Mouse (Mus musculus) megakaryocyte, adult 5-6 weeks (primary cell): ENCODE measurements around the gene Cxcr5. TPM values are rescaled to one million over a fixed set of nuclear protein-coding genes. Genes with fewer than 3 reads are reported as not detected.
"Not testable (repeated sequence)": the region's sequence is repeated elsewhere in the genome, so short reads cannot be mapped to it uniquely, and the experiment has no call there.

Experiments
- ATAC-seq: 2 replicates; pipeline ENCODE4 v1.8.0; 2016; ENCODE audit warnings: mild to moderate bottlenecking, inconsistent platforms; ENCODE audit not compliant: poor library complexity, severe bottlenecking
- total RNA-seq, 2 experiments: library from RNA; stranded (forward) in 1 of 2; stranded (reverse) in 1 of 2; fragments of 153-499, 151-499 nt in 1 of 2; fragments of 221-1000, 200-1000 nt in 1 of 2; gene quantifications; 2 replicates each; pipeline versions ENCODE4 v1.2.3 to v1.2.4; 2015 to 2017

The Cxcr5 gene
- total RNA-seq, 2 experiments from 2014 or later = not detected

DNA sequence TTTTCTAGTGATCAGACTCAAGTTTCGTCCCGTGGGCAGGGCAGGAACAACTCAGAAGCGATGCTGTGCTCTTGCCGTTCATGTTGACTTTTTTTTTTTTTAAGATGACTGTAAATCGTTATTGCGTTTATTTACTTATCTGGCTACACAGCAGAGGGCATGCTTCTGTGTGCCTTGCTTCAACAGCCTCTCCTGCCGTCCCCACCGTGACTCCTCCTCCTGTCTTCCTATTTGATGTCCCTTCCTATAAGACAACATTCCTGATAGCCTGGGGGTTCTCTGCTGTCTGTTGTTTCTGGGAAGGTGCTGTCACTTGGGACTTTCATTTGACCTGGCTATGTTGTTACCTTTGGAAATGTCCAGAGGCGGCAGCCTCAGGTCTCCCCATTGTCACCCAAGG, 26.9 kb upstream of the Cxcr5 start:
- no peak for ATAC-seq

GRCm38 (mm10) chr9:44587262-44588160, 25.8 kb upstream of the Cxcr5 start:
- ATAC-seq = no peak

- ATAC-seq = no peak
Measured at GRCm38 (mm10) chr9:44586640-44587261, 25.1 kb upstream of the Cxcr5 start.

- peak; percentile 90 for ATAC-seq
Measured at GRCm38 (mm10) chr9:44582390-44582789, 20.7 kb upstream of the Cxcr5 start.

GRCm38 (mm10) chr9:44581423-44581822, 19.7 kb upstream of the Cxcr5 start:
- peak; percentile 38; the same call in 1 of the 2 replicates for ATAC-seq

GRCm38 (mm10) chr9:44580085-44580484, 18.4 kb upstream of the Cxcr5 start:
- ATAC-seq = no peak

DNA sequence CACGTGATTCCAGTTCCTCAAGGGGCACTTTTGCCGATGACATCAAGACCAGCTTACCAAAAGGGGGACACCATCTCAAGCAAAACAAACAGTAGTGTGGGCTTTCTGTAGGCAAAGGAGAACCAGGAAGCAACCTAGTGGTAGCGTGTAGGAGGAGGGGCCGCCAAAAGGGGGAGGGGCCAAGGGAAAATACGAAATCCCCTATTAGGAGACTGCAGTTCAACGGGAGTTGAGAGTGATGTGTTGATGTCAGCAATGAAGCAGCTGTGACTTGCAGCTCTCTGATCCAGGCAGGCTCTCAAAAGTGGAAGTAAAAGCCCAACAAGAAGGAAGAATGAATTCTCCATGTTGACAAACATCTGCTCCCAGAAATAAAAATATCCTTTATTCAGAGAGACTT, 17.7 kb upstream of the Cxcr5 start:
- ATAC-seq = peak; percentile 76

DNA sequence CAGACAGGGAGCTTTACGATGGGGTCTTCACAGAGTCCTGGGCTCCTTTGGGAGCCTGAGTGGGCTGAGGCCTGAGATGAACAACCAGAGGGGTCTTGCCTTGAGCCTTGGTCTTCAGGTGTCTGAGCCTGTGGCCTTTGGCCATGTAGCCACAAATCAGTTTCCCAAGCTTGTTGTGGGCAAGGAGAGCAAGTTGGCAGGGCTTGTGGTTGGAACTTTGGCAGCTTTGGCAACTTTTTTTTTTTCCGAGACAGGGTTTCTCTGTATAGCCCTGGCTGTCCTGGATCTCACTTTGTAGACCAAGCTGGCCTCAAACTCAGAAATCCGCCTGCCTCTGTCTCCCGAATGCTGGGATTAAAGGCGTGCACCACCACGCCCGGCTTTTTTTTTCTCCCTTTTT, 14.4 kb upstream of the Cxcr5 start:
- ATAC-seq = not testable (repeated sequence)

DNA sequence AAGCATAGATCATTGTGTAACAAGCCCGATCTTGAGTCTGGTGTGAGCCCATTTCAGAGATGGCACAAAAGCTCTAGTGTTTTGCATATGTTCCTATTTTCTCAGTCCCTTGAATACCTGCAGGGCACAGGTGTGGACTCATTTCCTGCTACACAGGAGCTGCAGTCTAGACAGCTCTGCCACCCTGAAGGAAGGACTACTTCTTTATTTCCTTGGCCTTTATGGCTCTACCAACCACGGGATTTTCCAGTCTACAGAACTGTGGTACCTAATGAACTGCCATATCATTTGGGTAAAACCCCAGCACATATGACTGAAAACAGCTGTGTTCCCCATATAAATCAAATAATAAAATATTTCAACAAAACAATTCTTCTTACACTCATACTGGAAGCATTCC, 13.4 kb upstream of the Cxcr5 start:
- no peak for ATAC-seq

DNA sequence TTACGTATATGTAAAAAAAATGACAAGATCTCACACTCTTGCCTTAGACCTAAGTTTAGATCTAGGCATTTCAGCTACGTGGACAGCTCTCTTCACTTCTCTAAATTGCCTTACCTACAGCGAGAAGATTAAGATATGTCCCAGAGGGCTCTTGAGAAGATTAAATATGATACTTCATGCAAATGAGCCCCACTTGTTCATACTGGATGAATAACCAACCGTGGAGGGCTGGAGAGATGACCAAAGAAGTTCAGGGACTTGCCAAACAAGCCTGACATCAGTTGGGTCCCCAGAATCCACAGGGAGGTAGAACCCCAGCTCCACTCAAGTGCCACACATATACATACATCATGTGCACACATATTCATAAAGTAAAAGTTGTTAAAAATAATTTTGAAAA, 11.6 kb upstream of the Cxcr5 start:
- no peak for ATAC-seq

- no peak for ATAC-seq
Measured at GRCm38 (mm10) chr9:44570939-44571382, 9.3 kb upstream of the Cxcr5 start.

DNA sequence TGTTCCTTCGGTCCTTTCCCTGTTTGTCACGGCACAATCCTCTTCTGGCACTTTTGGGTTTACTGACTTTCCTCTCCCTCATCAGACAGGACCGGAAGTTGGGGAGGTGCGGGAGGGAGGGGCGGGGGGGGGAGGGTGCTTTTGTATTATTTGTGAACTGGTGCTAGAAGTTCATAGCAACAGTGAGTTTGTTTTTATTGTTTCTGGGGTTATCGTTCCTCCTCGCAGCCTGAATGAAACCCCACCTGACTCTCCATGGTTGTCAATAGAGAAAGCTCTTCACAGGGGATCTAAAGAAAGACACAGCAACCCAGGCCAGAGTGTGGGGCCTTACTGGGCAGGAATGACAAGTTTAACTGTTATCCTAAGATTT, 6.4 kb upstream of the Cxcr5 start:
- peak; percentile 31; the same call in 1 of the 2 replicates for ATAC-seq

DNA sequence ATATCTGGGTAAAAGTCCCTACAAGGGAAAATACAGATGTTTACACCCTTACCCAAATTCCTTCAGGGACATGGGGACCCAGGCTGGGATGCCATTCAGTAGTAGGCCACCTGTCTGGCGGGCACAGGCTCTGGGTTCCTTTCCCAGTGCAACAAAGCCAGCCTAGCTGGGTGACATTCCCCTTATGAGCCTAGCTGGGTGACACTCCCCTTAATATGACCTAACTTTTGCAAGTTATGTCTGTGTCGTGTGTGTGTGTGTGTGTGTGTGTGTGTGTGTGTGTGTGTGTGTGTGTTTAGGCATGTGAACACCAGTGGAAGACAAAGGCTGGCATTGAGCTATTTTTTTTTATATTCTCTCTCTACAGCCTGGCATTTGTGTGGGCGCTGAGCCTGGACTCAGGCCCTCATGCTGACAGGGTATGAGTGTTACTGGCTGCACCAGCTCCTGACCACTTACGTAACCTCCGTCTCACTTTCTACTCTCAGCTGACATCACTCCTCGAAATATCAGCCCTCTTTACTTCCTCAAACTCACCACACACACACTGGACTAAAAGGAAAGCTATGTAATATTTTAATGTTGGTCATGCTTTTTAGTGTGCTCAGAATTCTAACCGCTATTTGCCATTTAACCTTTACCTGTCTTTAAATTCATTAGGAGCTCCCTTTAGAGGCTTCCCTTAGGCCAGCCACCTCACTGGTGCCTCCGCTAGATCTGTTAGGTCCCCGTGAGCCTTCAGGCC, 5.8 kb upstream of the Cxcr5 start:
- peak; percentile 94 for ATAC-seq

DNA sequence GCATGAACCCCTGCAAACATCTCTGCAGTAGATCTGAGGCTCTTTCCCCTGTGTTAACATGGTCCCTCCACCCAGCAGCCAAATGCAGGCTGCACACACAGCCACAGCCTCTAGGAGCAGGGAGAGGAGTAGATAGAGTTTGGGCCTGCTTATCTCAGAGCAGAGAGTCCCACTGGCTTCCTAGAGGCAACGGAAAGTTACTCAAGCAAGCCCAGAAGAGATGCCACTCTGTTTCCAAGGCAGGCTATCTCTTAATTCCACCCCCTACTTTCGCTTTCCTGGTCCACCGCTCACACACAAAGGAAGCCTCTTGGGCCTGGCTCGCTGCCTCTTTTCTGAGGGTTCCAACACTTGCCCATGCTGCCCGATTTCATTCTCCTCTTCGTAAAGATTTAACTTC, 3.7 kb upstream of the Cxcr5 start:
- ATAC-seq = no peak

DNA sequence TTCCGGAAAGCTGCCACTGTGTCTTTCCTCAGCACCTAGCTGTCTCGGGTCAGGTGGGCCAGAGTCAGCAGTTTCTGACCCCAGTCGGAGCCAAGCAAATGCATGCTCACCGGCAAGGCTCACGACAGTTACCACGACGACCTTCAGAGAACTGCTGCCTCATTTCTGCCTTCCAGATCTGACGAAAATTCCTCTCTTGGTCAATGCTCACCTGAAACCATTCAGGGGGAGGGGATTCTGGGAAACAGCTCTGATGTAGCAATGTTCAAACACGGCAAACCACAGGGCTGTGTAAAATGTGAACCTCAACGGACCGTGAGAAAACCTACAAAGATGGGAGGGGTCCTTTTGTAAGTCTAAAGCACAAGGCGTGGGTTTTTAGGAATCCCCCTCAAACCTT, 1.3 kb upstream of the Cxcr5 start:
- ATAC-seq = peak; percentile 65

DNA sequence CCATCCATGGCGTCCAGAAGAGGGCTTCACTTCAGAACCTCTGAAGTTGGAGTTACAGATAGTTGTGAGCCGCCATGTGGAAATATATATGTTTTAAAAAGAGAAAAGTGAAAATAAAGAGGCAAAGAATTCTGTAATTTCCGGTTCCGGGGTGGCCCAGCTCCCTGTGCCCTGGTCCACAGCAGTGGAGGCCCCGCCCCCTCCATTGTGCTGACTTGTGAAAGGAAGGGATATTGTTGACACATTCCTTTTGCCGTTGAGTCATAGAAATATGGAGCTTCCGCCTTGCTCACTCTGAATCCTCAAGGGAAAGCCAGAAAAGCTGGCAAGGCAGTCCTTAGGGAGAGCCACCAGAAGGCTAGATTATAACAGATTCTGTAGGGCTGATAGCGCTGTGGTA, 9.5 kb downstream of the Cxcr5 start:
- ATAC-seq = no peak

GRCm38 (mm10) chr9:44551138-44551537, 10.5 kb downstream of the Cxcr5 start:
- ATAC-seq = peak; percentile 90

DNA sequence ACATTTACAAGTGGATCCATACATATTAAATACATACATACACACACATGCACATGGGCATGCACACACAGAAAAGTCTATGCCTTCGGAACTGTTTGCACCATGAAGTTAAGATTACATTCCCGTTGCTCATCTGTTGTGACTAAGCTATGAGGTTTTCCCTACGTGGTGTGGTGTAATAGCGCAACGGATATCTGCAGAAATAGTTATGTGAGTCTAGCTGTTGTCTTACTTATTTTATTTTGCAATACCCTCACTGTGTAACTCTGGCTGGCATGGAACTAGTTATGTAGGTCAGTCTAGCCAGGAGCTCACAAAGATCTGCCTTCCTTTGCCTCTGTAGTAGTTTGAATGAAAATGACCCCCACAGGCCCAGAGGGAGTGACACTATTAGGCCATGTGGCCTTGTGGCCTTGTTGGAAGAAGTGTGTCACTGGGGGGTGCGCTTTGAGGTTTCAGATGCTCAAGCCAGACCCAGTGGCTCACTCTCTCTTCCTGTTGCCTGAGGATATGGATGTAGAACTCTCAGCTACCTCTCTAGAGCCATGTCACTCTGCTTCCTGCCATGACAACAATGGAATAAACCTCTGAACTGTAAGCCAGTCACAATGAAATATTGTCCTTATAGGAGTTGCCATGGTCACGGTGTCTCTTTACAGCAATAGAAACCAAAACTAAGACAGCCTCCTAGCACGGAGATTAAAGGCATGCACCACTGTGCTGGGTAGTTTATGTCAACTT, 13.1 kb downstream of the Cxcr5 start:
- peak; percentile 46 for ATAC-seq

DNA sequence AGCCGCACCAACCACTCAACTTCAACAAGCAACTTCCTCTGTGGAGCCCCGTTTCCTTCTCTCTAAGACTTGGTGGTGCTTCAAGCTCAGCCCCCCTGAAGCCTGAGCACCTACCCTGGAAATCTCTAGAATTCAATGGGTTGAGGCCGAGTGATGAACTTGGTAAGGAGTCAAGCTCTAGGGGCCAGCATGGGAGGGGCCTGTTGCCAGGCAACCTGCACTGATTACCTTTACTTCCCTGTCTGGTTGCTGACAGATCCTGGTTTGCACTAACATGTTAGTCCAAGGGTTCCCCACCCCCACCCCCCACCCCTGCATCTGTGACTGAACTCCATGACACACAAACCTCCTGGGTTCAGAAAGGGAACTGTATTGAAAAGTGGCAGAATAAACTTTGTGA, 16.7 kb downstream of the Cxcr5 start:
- no peak for ATAC-seq

DNA sequence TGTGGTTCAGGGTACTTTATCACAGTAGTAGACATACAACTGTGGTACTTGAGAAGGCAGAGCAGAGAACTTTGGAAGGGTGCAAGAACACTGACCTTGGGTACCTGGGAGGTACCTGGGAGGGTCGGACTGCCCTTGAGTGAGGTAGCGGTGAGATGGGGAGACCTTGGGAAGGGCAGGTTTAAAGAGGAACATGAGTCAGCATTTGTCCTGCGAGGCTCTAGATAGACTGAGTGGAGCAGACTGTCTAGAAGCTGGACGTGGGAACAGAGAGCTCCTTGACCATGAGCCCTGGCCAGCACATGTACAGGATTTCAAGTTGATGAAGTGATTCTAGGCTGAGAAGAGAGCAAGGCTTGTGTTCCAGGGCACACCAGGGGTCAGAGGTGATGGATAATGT, 19.3 kb downstream of the Cxcr5 start:
- no peak for ATAC-seq

- no peak for ATAC-seq
Measured at GRCm38 (mm10) chr9:44540676-44541075, 21.0 kb downstream of the Cxcr5 start.
